In genomic region chr9:103365290-103366247, GRCm38 (mm10) we compare ENCODE assay signal across 7 mouse cellular contexts. TPM values are rescaled to one million over a fixed set of nuclear protein-coding genes. Genes with fewer than 3 reads are reported as not detected.
DNase-seq lines count a peak whose midpoint lies in the region; ATAC-seq lines count a peak whose summit lies in the region.

Cdv3 (minus strand) TSS chr9:103365840.

- 0 out of 2 replicates have a peak, but pooled peaks cover 2% of the 10 kb centered on the region for H3K36me3 ChIP-seq in intestine, embryonic 15.5 days
- peaks cover 41% of the 10 kb centered on the region for H3K36me3 ChIP-seq in midbrain, embryonic 10.5 days

- H3K27me3 ChIP-seq in intestine, embryonic 15.5 days (replicated peaks), result no peaks in the 10 kb centered on the region
- H3K27me3 ChIP-seq in midbrain, embryonic 10.5 days (ENCODE audit: low read depth, poor library complexity, severe bottlenecking), result no peaks in the 10 kb centered on the region

- no peaks in the 10 kb centered on the region for H3K9me3 ChIP-seq in intestine, embryonic 15.5 days
- H3K9me3 ChIP-seq in midbrain, embryonic 10.5 days (replicated peaks), result no peaks in the 10 kb centered on the region

- WGBS in intestine, embryonic 15.5 days, result 1% methylated on average over 88 of the region's 95 CpGs
- WGBS in midbrain, embryonic 10.5 days, result under 1% methylated on average over 86 of the region's 95 CpGs

- peak within 1 kb of the TSS; percentile 93 for H3K4me3 ChIP-seq in intestine, embryonic 15.5 days (replicated peaks)
- H3K4me3 ChIP-seq in midbrain, embryonic 10.5 days, result peak within 1 kb of the TSS; percentile 88

- peak; percentile 100 for DNase-seq in adrenal gland, adult 2 months
- peak; percentile 99 for DNase-seq in embryo, embryonic 11.5 days (ENCODE audit: low read depth, low spot score)
- DNase-seq in gastrocnemius, postnatal 36 days, result peak; percentile 96 to 99
- peak; percentile 99 to 100 for DNase-seq in left cerebral cortex, postnatal 25 days (ENCODE audit: low spot score in 2 of 2)
- peak; percentile 99 for DNase-seq in midbrain, embryonic 10.5 days (ENCODE audit: low spot score)
- peak; percentile 97 for DNase-seq in right cerebral cortex, postnatal 4 days

- H3K9ac ChIP-seq in intestine, embryonic 15.5 days, result peak within 1 kb of the TSS; percentile 98

- H3K4me2 ChIP-seq in intestine, embryonic 15.5 days (replicated peaks), result peak within 1 kb of the TSS; percentile 67

- intact Hi-C loops in gastrocnemius, postnatal 36 days (cut with DNase I), result loop anchor here (2.0 to 5.0 kb wide), 2 partner anchors 33 to 62 kb away; no protein-coding TSS in a partner anchor
- intact Hi-C loops in left cerebral cortex, postnatal 25 days (cut with DNase I), result no loop called here

- H3K4me1 ChIP-seq in intestine, embryonic 15.5 days (replicated peaks), result peaks cover 15% of the 10 kb centered on the region
- peaks cover 47% of the 10 kb centered on the region for H3K4me1 ChIP-seq in midbrain, embryonic 10.5 days

- peak within 1 kb of the TSS; percentile 97 for H3K27ac ChIP-seq in intestine, embryonic 15.5 days
- peak within 1 kb of the TSS; percentile 97 for H3K27ac ChIP-seq in midbrain, embryonic 10.5 days (replicated peaks)

- peak; percentile 98 for ATAC-seq in intestine, embryonic 15.5 days

RNA-seq across cellular contexts. Expression of gene Cdv3, which starts in this region (rescaled TPM):
- 100 to 1,000 TPM; 121 to 326 TPM for total RNA-seq in adrenal gland, adult 2 months (2021)
- 80.4 and 110 TPM in 2 replicates for polyA plus RNA-seq in adrenal gland, adult 2 months (2012; rRNA removed)
- total RNA-seq in gastrocnemius, postnatal 36 days (2021), result 100 to 1,000 TPM; 162 to 200 TPM
- polyA plus RNA-seq in intestine, embryonic 15.5 days (2015; fragmentation: Nextera tagmentation; extraction: Ambion mirVana), result 90.7 and 97.1 TPM in 2 replicates
- total RNA-seq in left cerebral cortex, postnatal 25 days (2021), result 10 to 100 TPM; 77.9 to 79.0 TPM
- polyA plus RNA-seq in midbrain, embryonic 10.5 days (2016; fragmentation: Nextera tagmentation; extraction: Ambion mirVana), result 166 and 168 TPM in 2 replicates

Comparison
In these comparisons a context has a peak if more than half of its experiments do, and no peak if none do; other contexts are left out.
1. Peak in every context shown above with its lines: DNase-seq, ATAC-seq, H3K4me3 ChIP-seq and H3K27ac ChIP-seq.